Comparison of ENCODE assay signal across 22 mouse cellular contexts in genomic region chr8:54451323-54452021, GRCm38 (mm10).
DNase-seq lines count a peak whose midpoint lies in the region; ATAC-seq lines count a peak whose summit lies in the region.
"Had no signal": no experiment of that assay in that cellular context is flagged by ENCODE, and none has a peak within 500 bp of the region (broad histone marks: within the 10 kb centered on the region; RNA-seq: fewer than 3 reads in every experiment).

No protein-coding gene starts in this region.

- H3K27me3 ChIP-seq in midbrain, embryonic 12.5 days: no peaks in the 10 kb centered on the region
- no peaks in the 10 kb centered on the region for H3K27me3 ChIP-seq in midbrain, embryonic 10.5 days (ENCODE audit: low read depth, poor library complexity, severe bottlenecking)
- H3K27me3 ChIP-seq: embryonic facial prominence, embryonic 13.5 days; heart, embryonic 12.5 days; limb, embryonic 12.5 days; liver, embryonic 12.5 days had no signal

- no peak overlapping the region for H3K27ac ChIP-seq in midbrain, embryonic 12.5 days (replicated peaks)
- no peak overlapping the region for H3K27ac ChIP-seq in midbrain, embryonic 10.5 days (replicated peaks)
- H3K27ac ChIP-seq: embryonic facial prominence, embryonic 13.5 days; limb, embryonic 12.5 days; liver, embryonic 12.5 days had no signal

- H3K4me1 ChIP-seq in midbrain, embryonic 12.5 days: peaks cover 1% of the 10 kb centered on the region; the same call in 1 of the 2 replicates
- peaks cover 3% of the 10 kb centered on the region for H3K4me1 ChIP-seq in midbrain, embryonic 10.5 days
- H3K4me1 ChIP-seq: heart, embryonic 12.5 days; limb, embryonic 12.5 days; liver, embryonic 12.5 days had no signal

- 0 out of 2 replicates have a peak overlapping the region, but pooled peaks have one; percentile 5 for H3K4me2 ChIP-seq in midbrain, embryonic 12.5 days (replicated peaks)
- H3K4me2 ChIP-seq: embryonic facial prominence, embryonic 13.5 days; heart, embryonic 12.5 days; limb, embryonic 12.5 days; liver, embryonic 12.5 days; lung, embryonic 14.5 days had no signal

- no peak overlapping the region for H3K9ac ChIP-seq in midbrain, embryonic 12.5 days (replicated peaks)
- H3K9ac ChIP-seq: embryonic facial prominence, embryonic 13.5 days; heart, embryonic 12.5 days; limb, embryonic 12.5 days; liver, embryonic 12.5 days; lung, embryonic 14.5 days had no signal

- no peaks in the 10 kb centered on the region for H3K9me3 ChIP-seq in midbrain, embryonic 12.5 days
- no peaks in the 10 kb centered on the region for H3K9me3 ChIP-seq in midbrain, embryonic 10.5 days (replicated peaks)
- H3K9me3 ChIP-seq: embryonic facial prominence, embryonic 13.5 days; heart, embryonic 12.5 days; limb, embryonic 12.5 days; liver, embryonic 12.5 days had no signal

- H3K4me3 ChIP-seq in midbrain, embryonic 12.5 days: no peak overlapping the region
- H3K4me3 ChIP-seq in midbrain, embryonic 10.5 days: no peak overlapping the region
- H3K4me3 ChIP-seq: embryonic facial prominence, embryonic 13.5 days; heart, embryonic 12.5 days; limb, embryonic 12.5 days; liver, embryonic 12.5 days had no signal

- peak; percentile 5 for DNase-seq in cerebellum, adult 9-10 months
- DNase-seq in cerebellum, adult 8-10 months: no peak
- no peak for DNase-seq in frontal cortex, postnatal 25 days (ENCODE audit: low spot score in 2 of 2)
- no peak for DNase-seq in midbrain, embryonic 10.5 days (ENCODE audit: low spot score)
- DNase-seq in embryo, embryonic 10.5 days (ENCODE audit: low spot score): no peak
- no peak for DNase-seq in embryo, embryonic 9.5 days (ENCODE audit: extremely low spot score)
- DNase-seq: adrenal gland, adult 8-10 months; kidney, adult 2 months; kidney, postnatal 25 days; lung, embryonic 14.5 days; lung, postnatal 36 days; right cerebral cortex, postnatal 25 days; thymus, postnatal 36 days had no signal

- no peaks in the 10 kb centered on the region for H3K36me3 ChIP-seq in midbrain, embryonic 12.5 days
- H3K36me3 ChIP-seq in midbrain, embryonic 10.5 days: no peaks in the 10 kb centered on the region
- H3K36me3 ChIP-seq: embryonic facial prominence, embryonic 13.5 days; heart, embryonic 12.5 days; limb, embryonic 12.5 days; liver, embryonic 12.5 days had no signal

- ATAC-seq in frontal cortex, adult (ENCODE audit: low TSS enrichment): peak; percentile 50
- peak; percentile 69 for ATAC-seq in midbrain, embryonic 12.5 days (ENCODE audit: low FRiP score, low read depth)
- ATAC-seq: CD4-positive, CD25-positive, alpha-beta regulatory T cell, adult 4 months; inflammation-experienced regulatory T-cells, adult 6 months; liver, embryonic 12.5 days; Patski had no signal

- WGBS in midbrain, embryonic 12.5 days: 55% methylated on average over 9 of the region's 9 CpGs
- 81% methylated on average over 9 of the region's 9 CpGs for WGBS in midbrain, embryonic 10.5 days
